Mouse (Mus musculus) heart, embryonic 13.5 days (tissue): Measurements from ENCODE around the gene Unc119. TPM values are rescaled to one million over a fixed set of nuclear protein-coding genes. Genes with fewer than 3 reads are reported as not detected.

Source experiments
- ATAC-seq: fragments of 200-750 bp; cut with Nextera tagmentation; 2 replicates; pipeline ENCODE4 v1.8.0; 2017; ENCODE audit warnings: moderate TSS enrichment; ENCODE audit not compliant: insufficient number of reproducible peaks, low FRiP score, low TSS enrichment; ENCODE audit errors: extremely low read depth
- H3K27ac ChIP-seq: fragments of 300-500 bp; sonication (generic); replicated peaks from 2 replicates; pipeline ENCODE4 v1.5.1; 2015; ENCODE audit warnings: moderate library complexity, mild to moderate bottlenecking, inconsistent platforms
- H3K27me3 ChIP-seq: fragments of 300-500 bp; sonication (generic); replicated peaks from 2 replicates; pipeline ENCODE4 v1.6.1; 2015; ENCODE audit warnings: mild to moderate bottlenecking, inconsistent platforms
- H3K36me3 ChIP-seq: fragments of 300-500 bp; sonication (generic); 2 replicates; pipeline ENCODE4 v1.6.1; 2015; ENCODE audit warnings: mild to moderate bottlenecking, inconsistent platforms
- H3K4me1 ChIP-seq: fragments of 300-500 bp; sonication (generic); 2 replicates; pipeline ENCODE4 v1.6.1; 2015; ENCODE audit warnings: inconsistent platforms
- H3K4me2 ChIP-seq: fragments of 300-500 bp; sonication (generic); 2 replicates; pipeline ENCODE4 v1.6.1; 2015; ENCODE audit warnings: inconsistent platforms, mild to moderate bottlenecking, moderate library complexity
- H3K4me3 ChIP-seq: fragments of 300-500 bp; sonication (generic); 2 replicates; pipeline ENCODE4 v1.5.1; 2015; ENCODE audit warnings: moderate library complexity, mild to moderate bottlenecking, inconsistent platforms
- H3K9ac ChIP-seq: fragments of 300-500 bp; sonication (generic); 2 replicates; pipeline ENCODE4 v1.6.1; 2015; ENCODE audit warnings: inconsistent platforms, mild to moderate bottlenecking, moderate library complexity
- H3K9me3 ChIP-seq: fragments of 300-500 bp; sonication (generic); 2 replicates; pipeline ENCODE4 v1.6.1; 2016; ENCODE audit warnings: inconsistent platforms
- WGBS: fragments of 180-500 bp; shearing (Covaris S2); methylation state at CpG from one replicate; pipeline ENCODE4 v1.1.7; 2015; ENCODE audit warnings: mixed read lengths; 5-methylcytosine and 5-hydroxymethylcytosine counted together
- polyA plus RNA-seq: library from polyadenylated mRNA; unstranded; fragments of >200 nt; fragmentation: Nextera tagmentation; extraction: Ambion mirVana; gene quantifications from 2 replicates; pipeline ENCODE4 v1.2.1, GENCODE M21; 2015

The Unc119 gene
- 42.8 and 44.6 TPM in 2 replicates for polyA plus RNA-seq

- H3K9me3 ChIP-seq: no peaks in the 10 kb centered on the region
- 1% methylated on average over 63 of the region's 66 CpGs for WGBS
- peak within 1 kb of the TSS; percentile 88 for H3K27ac ChIP-seq
- peaks cover 43% of the 10 kb centered on the region for H3K4me1 ChIP-seq
- no peaks in the 10 kb centered on the region for H3K27me3 ChIP-seq
- ATAC-seq: peak; percentile 83
- H3K9ac ChIP-seq: peak within 1 kb of the TSS; percentile 96
- H3K36me3 ChIP-seq: peaks cover 43% of the 10 kb centered on the region
- H3K4me2 ChIP-seq: peak within 1 kb of the TSS; percentile 94
- H3K4me3 ChIP-seq: peak within 1 kb of the TSS; percentile 94
Measured at GRCm38 (mm10) chr11:78343381-78344327, at the start of gene Unc119. Unc119 (plus strand) TSS chr11:78343482.

- 89% methylated on average over 6 of the region's 6 CpGs for WGBS
- H3K9me3 ChIP-seq: no peaks in the 10 kb centered on the region
- H3K36me3 ChIP-seq: peaks cover 39% of the 10 kb centered on the region
- no peaks in the 10 kb centered on the region for H3K4me1 ChIP-seq
- H3K4me2 ChIP-seq: no peak overlapping the region
- H3K27me3 ChIP-seq: no peaks in the 10 kb centered on the region
- no peak overlapping the region for H3K9ac ChIP-seq
- H3K4me3 ChIP-seq: no peak overlapping the region
- H3K27ac ChIP-seq: no peak overlapping the region
- no peak for ATAC-seq
Measured at GRCm38 (mm10) chr11:78294585-78294984, 48.7 kb upstream of the Unc119 start.

GRCm38 (mm10) chr11:78300917-78301316 is 42.4 kb upstream of the Unc119 start:
- H3K36me3 ChIP-seq: peaks cover 28% of the 10 kb centered on the region
- peak overlapping the region; percentile 92 for H3K4me2 ChIP-seq
- WGBS: 60% methylated on average over 7 of the region's 7 CpGs
- H3K27me3 ChIP-seq: no peaks in the 10 kb centered on the region
- H3K4me1 ChIP-seq: peaks cover 28% of the 10 kb centered on the region
- peak overlapping the region; percentile 86 for H3K4me3 ChIP-seq
- H3K27ac ChIP-seq: peak overlapping the region; percentile 80
- ATAC-seq: no peak
- peak overlapping the region; percentile 92 for H3K9ac ChIP-seq
- H3K9me3 ChIP-seq: no peaks in the 10 kb centered on the region

- H3K4me2 ChIP-seq: peak within 1 kb of the TSS; percentile 92
- peak within 1 kb of the TSS; percentile 92 for H3K9ac ChIP-seq
- peak within 1 kb of the TSS; percentile 80 for H3K27ac ChIP-seq
- peak within 1 kb of the TSS; percentile 86 for H3K4me3 ChIP-seq
- H3K9me3 ChIP-seq: no peaks in the 10 kb centered on the region
- peak; percentile 94 for ATAC-seq
- H3K4me1 ChIP-seq: peaks cover 33% of the 10 kb centered on the region
- H3K27me3 ChIP-seq: no peaks in the 10 kb centered on the region
- peaks cover 34% of the 10 kb centered on the region for H3K36me3 ChIP-seq
- under 1% methylated on average over 49 of the region's 49 CpGs for WGBS
Measured at GRCm38 (mm10) chr11:78301357-78302084, 41.8 kb upstream of the Unc119 start, which contains the start of gene Spag5. Spag5 (plus strand) TSS chr11:78301529.

- 81% methylated on average over 4 of the region's 4 CpGs for WGBS
- Histone ChIP-seq H3K4me3 (no peak overlapping the region), H3K4me2 (no peak overlapping the region), H3K36me3 (peaks cover 65% of the 10 kb centered on the region), H3K9ac (no peak overlapping the region), H3K27me3 (no peaks in the 10 kb centered on the region), H3K4me1 (peaks cover 36% of the 10 kb centered on the region), H3K27ac (no peak overlapping the region), H3K9me3 (no peaks in the 10 kb centered on the region)
- no peak for ATAC-seq
Measured at GRCm38 (mm10) chr11:78305272-78305671, 38.0 kb upstream of the Unc119 start.

- peaks cover 9% of the 10 kb centered on the region for H3K4me1 ChIP-seq
- WGBS: 89% methylated on average over 8 of the region's 8 CpGs
- peaks cover 88% of the 10 kb centered on the region for H3K36me3 ChIP-seq
- no peak for ATAC-seq
- no peak overlapping the region for H3K4me3 ChIP-seq
- no peak overlapping the region for H3K27ac ChIP-seq
- H3K27me3 ChIP-seq: no peaks in the 10 kb centered on the region
- no peak overlapping the region for H3K9ac ChIP-seq
- no peak overlapping the region for H3K4me2 ChIP-seq
- no peaks in the 10 kb centered on the region for H3K9me3 ChIP-seq
Measured at GRCm38 (mm10) chr11:78310861-78311511, 32.3 kb upstream of the Unc119 start.

- H3K9me3 ChIP-seq: no peaks in the 10 kb centered on the region
- WGBS: 82% methylated on average over 2 of the region's 2 CpGs
- no peak overlapping the region for H3K27ac ChIP-seq
- H3K9ac ChIP-seq: no peak overlapping the region
- H3K36me3 ChIP-seq: peaks cover 94% of the 10 kb centered on the region
- ATAC-seq: no peak
- no peak overlapping the region for H3K4me3 ChIP-seq
- H3K4me2 ChIP-seq: no peak overlapping the region
- no peaks in the 10 kb centered on the region for H3K27me3 ChIP-seq
- no peaks in the 10 kb centered on the region; the same call in 1 of the 2 replicates for H3K4me1 ChIP-seq
Measured at GRCm38 (mm10) chr11:78313662-78314061, 29.6 kb upstream of the Unc119 start.

- peaks cover 87% of the 10 kb centered on the region for H3K36me3 ChIP-seq
- WGBS: 84% methylated on average over 2 of the region's 2 CpGs
- no peak overlapping the region for H3K4me2 ChIP-seq
- no peak overlapping the region for H3K9ac ChIP-seq
- no peaks in the 10 kb centered on the region for H3K9me3 ChIP-seq
- ATAC-seq: no peak
- no peak overlapping the region for H3K4me3 ChIP-seq
- no peaks in the 10 kb centered on the region for H3K27me3 ChIP-seq
- H3K4me1 ChIP-seq: peaks cover 16% of the 10 kb centered on the region
- H3K27ac ChIP-seq: no peak overlapping the region
Measured at GRCm38 (mm10) chr11:78318411-78318810, 24.9 kb upstream of the Unc119 start.

- Histone ChIP-seq H3K4me2 (peak overlapping the region; percentile 62), H3K36me3 (peaks cover 50% of the 10 kb centered on the region), H3K4me3 (no peak overlapping the region), H3K9ac (no peak overlapping the region), H3K27me3 (no peaks in the 10 kb centered on the region), H3K27ac (peak overlapping the region; percentile 63), H3K4me1 (peaks cover 27% of the 10 kb centered on the region), H3K9me3 (no peaks in the 10 kb centered on the region)
- no peak for ATAC-seq
- 52% methylated on average over 2 of the region's 2 CpGs for WGBS
Measured at GRCm38 (mm10) chr11:78322076-78322831, 21.0 kb upstream of the Unc119 start.

GRCm38 (mm10) chr11:78322860-78323259 is 20.4 kb upstream of the Unc119 start, which contains the start of gene Aldoc:
Aldoc (plus strand) TSS chr11:78322968.
- no peaks in the 10 kb centered on the region for H3K27me3 ChIP-seq
- ATAC-seq: peak; percentile 92
- no peaks in the 10 kb centered on the region for H3K9me3 ChIP-seq
- peak within 1 kb of the TSS; percentile 69 for H3K9ac ChIP-seq
- H3K36me3 ChIP-seq: peaks cover 44% of the 10 kb centered on the region
- H3K4me1 ChIP-seq: peaks cover 27% of the 10 kb centered on the region
- peak within 1 kb of the TSS; percentile 38 for H3K4me3 ChIP-seq
- H3K27ac ChIP-seq: peak within 1 kb of the TSS; percentile 65
- WGBS: 3% methylated on average over 15 of the region's 15 CpGs
- H3K4me2 ChIP-seq: peak within 1 kb of the TSS; percentile 62
